Comparison of ENCODE assay signal across 9 mouse cellular contexts in genomic region chr12:90737932-90738331, GRCm38 (mm10). TPM values are rescaled to one million over a fixed set of nuclear protein-coding genes. Genes with fewer than 3 reads are reported as not detected.
DNase-seq lines count a peak whose midpoint lies in the region; ATAC-seq and TF ChIP-seq lines count a peak whose summit lies in the region.
"Had no signal": no experiment of that assay in that cellular context is flagged by ENCODE, and none has a peak within 500 bp of the region (broad histone marks: within the 10 kb centered on the region; RNA-seq: fewer than 3 reads in every experiment).

No protein-coding gene starts in this region.

- H3K9ac ChIP-seq in heart, embryonic 12.5 days, result peak overlapping the region; percentile 60

- peak; percentile 14 for DNase-seq in layer of hippocampus, adult 2 months (ENCODE audit: low spot score in 2 of 2)
- no peak for DNase-seq in layer of hippocampus, adult 9-10 months (ENCODE audit: low spot score)
- DNase-seq in A20 (ENCODE audit: low read depth, low spot score), result peak; percentile 6
- no peak for DNase-seq in yolk sac, embryonic 10.5 days (ENCODE audit: low spot score)
- no peak for DNase-seq in c-Kit-positive CD71-positive TER-119-positive erythroid progenitor cells, embryonic 14.5 days (ENCODE audit: low spot score)

- peak overlapping the region; percentile 85 for H3K27ac ChIP-seq in layer of hippocampus, adult 2 months
- H3K27ac ChIP-seq in bone marrow, adult 2 months (ENCODE audit: control insufficient read depth, insufficient read depth, low read depth, low read length, poor library complexity), result no peak overlapping the region; the same call in 1 of the 2 replicates
- H3K27ac ChIP-seq in heart, embryonic 12.5 days (ENCODE audit: poor library complexity, severe bottlenecking), result no peak overlapping the region

- no peak overlapping the region for H3ac ChIP-seq in myocyte (ENCODE audit: control insufficient read depth, insufficient read length)

- no peaks in the 10 kb centered on the region for H3K27me3 ChIP-seq in heart, embryonic 12.5 days (replicated peaks)
- H3K27me3 ChIP-seq in myocyte (ENCODE audit: control insufficient read depth, insufficient read depth, insufficient read length), result no peaks in the 10 kb centered on the region

- no peak for TF ChIP-seq CTCF in layer of hippocampus, adult 2 months (conservative IDR thresholded peaks at IDR 0.05)
- no peak for TF ChIP-seq CTCF in bone marrow, adult 2 months (IDR thresholded peaks at IDR 0.05; ENCODE audit: control insufficient read depth, insufficient read depth, low read length)

- H3K36me3 ChIP-seq in heart, embryonic 12.5 days, result no peaks in the 10 kb centered on the region
- H3K36me3 ChIP-seq in myocyte (ENCODE audit: control insufficient read depth, insufficient read depth), result no peaks in the 10 kb centered on the region

- no peak for ATAC-seq in heart, embryonic 12.5 days (ENCODE audit: insufficient number of reproducible peaks, low FRiP score)

- peak overlapping the region; percentile 46 for H3K4me3 ChIP-seq in layer of hippocampus, adult 2 months
- H3K4me3 ChIP-seq in bone marrow, adult 2 months (replicated peaks; ENCODE audit: control insufficient read depth, low read depth, low read length), result peak overlapping the region; percentile 67
- peak overlapping the region; percentile 45 for H3K4me3 ChIP-seq in heart, embryonic 12.5 days
- H3K4me3 ChIP-seq in myocyte, result peak overlapping the region; percentile 15

- WGBS in bone marrow, adult 2 months, result 3% methylated on average over 13 of the region's 13 CpGs
- WGBS in heart, embryonic 12.5 days, result 66% methylated on average over 13 of the region's 13 CpGs

- H3K9me3 ChIP-seq in heart, embryonic 12.5 days (replicated peaks), result no peaks in the 10 kb centered on the region

- no peaks in the 10 kb centered on the region for H3K79me2 ChIP-seq in myocyte (ENCODE audit: control insufficient read depth, insufficient read depth)

- no peaks in the 10 kb centered on the region; the same call in 1 of the 2 replicates for H3K4me1 ChIP-seq in bone marrow, adult 2 months (ENCODE audit: control insufficient read depth, insufficient read depth, low read length)
- 0 out of 2 replicates have a peak, but pooled peaks cover 4% of the 10 kb centered on the region for H3K4me1 ChIP-seq in heart, embryonic 12.5 days (replicated peaks)

- H3K4me2 ChIP-seq in heart, embryonic 12.5 days, result peak overlapping the region; percentile 64
- peak overlapping the region; percentile 89 for H3K4me2 ChIP-seq in myocyte (ENCODE audit: low read depth)

- TF ChIP-seq POLR2A in bone marrow, adult 2 months (IDR thresholded peaks at IDR 0.05; ENCODE audit: borderline replicate concordance, control insufficient read depth, low read depth, low read length), result no peak
- no peak for TF ChIP-seq POLR2A in myocyte (IDR thresholded peaks at IDR 0.05; ENCODE audit: insufficient read length, low read depth)

TF ChIP-seq in myocyte, 11 proteins besides CTCF, POLR2A, EP300 and RAD21:
- no peak for TF ChIP-seq TCF12 (IDR thresholded peaks at IDR 0.05; ENCODE audit: insufficient read depth, poor library complexity, severe bottlenecking)
- no peak for TF ChIP-seq POLR2AphosphoS2 (IDR thresholded peaks at IDR 0.05; ENCODE audit: insufficient read length, low read depth)
- no peak for TF ChIP-seq USF1 (IDR thresholded peaks at IDR 0.05; ENCODE audit: low read depth)
- TF ChIP-seq MYOG (IDR thresholded peaks at IDR 0.05; ENCODE audit: control insufficient read depth in 1 of 3, insufficient read depth in 1 of 3, insufficient read length in 2 of 3, low read depth in 2 of 3), result no peak
- no peak for TF ChIP-seq CEBPB (IDR thresholded peaks at IDR 0.05; ENCODE audit: insufficient read depth, poor library complexity, severe bottlenecking)
- no peak for TF ChIP-seq MAX (IDR thresholded peaks at IDR 0.05; ENCODE audit: low read depth)
- no peak for TF ChIP-seq MYOD1 (IDR thresholded peaks at IDR 0.05; ENCODE audit: control insufficient read depth in 1 of 3, insufficient read length in 2 of 3, low read depth in 2 of 3)
- no peak for TF ChIP-seq SRF (IDR thresholded peaks at IDR 0.05; ENCODE audit: control insufficient read depth, insufficient read length, low read depth)
- no peak for TF ChIP-seq E2F4 (IDR thresholded peaks at IDR 0.05; ENCODE audit: insufficient read depth)
- TF ChIP-seq TCF3 (IDR thresholded peaks at IDR 0.05; ENCODE audit: insufficient read length, low read depth), result no peak
- no peak for TF ChIP-seq REST (IDR thresholded peaks at IDR 0.05; ENCODE audit: insufficient read depth, insufficient read length)

RNA-seq across cellular contexts. Expression of gene Dio2, which starts 0.3 kb away (rescaled TPM):
- 10 to 100 TPM; 44.7 to 45.7 TPM for total RNA-seq in layer of hippocampus, adult 2 months (2021)
- polyA plus RNA-seq in bone marrow, adult 2 months (2011; ENCODE audit: insufficient read depth, insufficient read length, low replicate concordance, missing spikeins), result 1.1 and 2.1 TPM in 2 replicates
- polyA plus RNA-seq in heart, embryonic 12.5 days (2016; fragmentation: Nextera tagmentation; extraction: Ambion mirVana), result 0.86 and 1.1 TPM in 2 replicates
- polyA plus RNA-seq in myocyte (2012; fragmentation: generic; extraction: Trizol), result 3.1 TPM
- polyA plus RNA-seq: liver, adult 2 months had no signal

Comparison
In these comparisons a context has a peak if more than half of its experiments do, and no peak if none do; other contexts are left out.
1. DNase-seq: peak in layer of hippocampus, adult 2 months (2 of 2) and A20 (single experiment); none in layer of hippocampus, adult 9-10 months (single experiment), yolk sac, embryonic 10.5 days (single experiment) and c-Kit-positive CD71-positive TER-119-positive erythroid progenitor cells, embryonic 14.5 days (single experiment).
2. H3K4me3 ChIP-seq: peak in every context shown above with its lines; median percentile 67 in bone marrow, adult 2 months; 46 in layer of hippocampus, adult 2 months; 45 in heart, embryonic 12.5 days; 15 in myocyte.